Mouse (Mus musculus): ENCODE data around the gene Bag1. TPM values are rescaled to one million over a fixed set of nuclear protein-coding genes. Genes with fewer than 3 reads are reported as not detected.

Bag1 gene
- 182 and 191 TPM in 2 replicates for polyA plus RNA-seq (2015; fragmentation: Nextera tagmentation; extraction: Ambion mirVana)

DNA sequence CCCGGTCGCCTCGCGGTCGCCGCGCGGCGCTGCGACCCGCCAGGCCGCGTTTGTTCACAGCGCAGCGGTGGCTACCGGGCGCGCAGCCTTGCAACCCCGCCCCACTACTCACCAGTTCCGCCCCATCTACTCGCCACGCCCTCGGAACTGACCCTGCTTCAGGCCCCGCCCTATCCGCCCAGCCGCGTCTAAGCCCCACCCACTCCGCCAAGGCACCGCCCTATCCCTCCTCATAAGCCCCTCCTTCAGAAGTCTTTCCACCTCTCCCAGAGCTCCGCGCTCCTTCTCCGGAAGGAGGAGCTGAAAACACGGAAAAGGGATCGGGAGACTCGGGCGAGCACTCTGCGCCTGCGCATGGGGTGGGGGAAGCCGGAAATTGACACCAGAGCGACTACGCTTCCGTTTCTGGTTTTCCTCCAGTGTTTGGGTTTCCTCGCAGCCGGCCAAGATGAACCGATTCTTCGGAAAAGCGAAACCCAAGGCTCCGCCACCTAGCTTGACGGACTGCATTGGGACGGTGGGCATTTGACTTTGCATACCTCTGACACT lies at the start of gene Bag1, which contains the start of gene Chmp5:
Bag1 (minus strand) TSS at position 135 of the 549 bp plus-strand sequence.
Chmp5 (plus strand) TSS at position 248 of the 549 bp plus-strand sequence.
- H3K4me2 ChIP-seq (ENCODE audit: low read length), result peak within 1 kb of the TSS; percentile 91
- no peaks in the 10 kb centered on the region for H3K27me3 ChIP-seq (replicated peaks; ENCODE audit: control insufficient read depth, insufficient read depth, low read length)
- H3K9me3 ChIP-seq (ENCODE audit: control insufficient read depth, low read length), result no peaks in the 10 kb centered on the region
- under 1% methylated on average over 41 of the region's 50 CpGs for WGBS
- H3K27ac ChIP-seq (ENCODE audit: low read depth, low read length), result peak within 1 kb of the TSS; percentile 89
- H3K9ac ChIP-seq (ENCODE audit: low read depth, low read length), result peak within 1 kb of the TSS; percentile 92
- peak; percentile 99 for ATAC-seq
- H3K4me1 ChIP-seq (ENCODE audit: control insufficient read depth, insufficient read depth, low read depth, low read length), result peaks cover 20% of the 10 kb centered on the region
- H3K36me3 ChIP-seq (ENCODE audit: control insufficient read depth, insufficient read depth, low read length), result peaks cover 22% of the 10 kb centered on the region
- peak within 1 kb of the TSS; percentile 97 for H3K4me3 ChIP-seq (ENCODE audit: low read length)

DNA sequence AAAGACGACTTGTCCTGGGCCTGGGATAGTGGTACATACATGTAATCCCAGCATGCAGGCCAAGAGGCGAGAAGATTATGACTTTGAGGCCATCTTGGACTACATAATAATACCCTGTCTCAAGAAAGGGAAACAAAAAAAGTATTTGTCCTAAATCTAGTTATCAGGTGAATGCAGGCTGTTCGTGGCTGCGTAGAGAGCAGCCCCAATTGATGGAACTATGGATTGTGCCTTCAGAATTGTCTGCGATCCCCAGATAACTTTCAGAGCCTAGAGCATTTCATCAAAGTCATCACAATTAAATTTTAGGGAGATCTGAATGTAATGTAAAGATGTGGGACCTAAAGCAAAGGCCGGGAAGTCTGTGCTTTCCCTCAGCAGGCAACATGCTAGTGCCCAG lies 48.2 kb upstream of the Bag1 start:
- Histone ChIP-seq H3K4me2 (ENCODE audit: low read length) (no peak overlapping the region), H3K4me1 (ENCODE audit: control insufficient read depth, insufficient read depth, low read depth, low read length) (no peaks in the 10 kb centered on the region), H3K36me3 (ENCODE audit: control insufficient read depth, insufficient read depth, low read length) (peaks cover 67% of the 10 kb centered on the region), H3K27ac (ENCODE audit: low read depth, low read length) (no peak overlapping the region), H3K4me3 (ENCODE audit: low read length) (no peak overlapping the region), H3K9ac (ENCODE audit: low read depth, low read length) (no peak overlapping the region), H3K9me3 (ENCODE audit: control insufficient read depth, low read length) (no peaks in the 10 kb centered on the region), H3K27me3 (replicated peaks; ENCODE audit: control insufficient read depth, insufficient read depth, low read length) (no peaks in the 10 kb centered on the region)
- 96% methylated on average over 6 of the region's 6 CpGs for WGBS
- no peak for ATAC-seq

DNA sequence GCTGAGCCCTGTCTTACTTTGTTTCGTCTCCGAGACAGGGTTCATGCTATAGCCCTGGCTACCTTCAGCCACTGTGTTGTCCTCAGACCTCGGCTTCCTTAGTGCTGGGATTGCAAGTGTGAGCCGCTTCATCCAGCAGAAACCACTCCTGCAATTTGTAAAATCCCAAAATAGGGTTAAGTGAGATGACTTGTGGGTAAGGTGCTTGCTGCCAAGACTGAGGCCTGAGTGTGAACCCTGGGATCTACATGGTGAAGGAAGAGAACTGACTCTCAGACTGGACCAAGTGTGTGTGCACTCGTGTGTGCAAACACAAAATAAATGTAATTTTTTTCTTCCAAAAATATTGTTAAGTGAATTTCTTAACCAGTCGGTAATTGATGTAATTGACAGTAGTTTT lies 41.5 kb upstream of the Bag1 start:
- no peak for ATAC-seq
- Histone ChIP-seq H3K9ac (ENCODE audit: low read depth, low read length) (no peak overlapping the region), H3K4me3 (ENCODE audit: low read length) (no peak overlapping the region), H3K4me2 (ENCODE audit: low read length) (no peak overlapping the region), H3K9me3 (ENCODE audit: control insufficient read depth, low read length) (no peaks in the 10 kb centered on the region), H3K27ac (ENCODE audit: low read depth, low read length) (no peak overlapping the region), H3K27me3 (replicated peaks; ENCODE audit: control insufficient read depth, insufficient read depth, low read length) (no peaks in the 10 kb centered on the region), H3K4me1 (ENCODE audit: control insufficient read depth, insufficient read depth, low read depth, low read length) (no peaks in the 10 kb centered on the region), H3K36me3 (ENCODE audit: control insufficient read depth, insufficient read depth, low read length) (peaks cover 72% of the 10 kb centered on the region)
- 87% methylated on average over 6 of the region's 6 CpGs for WGBS

DNA sequence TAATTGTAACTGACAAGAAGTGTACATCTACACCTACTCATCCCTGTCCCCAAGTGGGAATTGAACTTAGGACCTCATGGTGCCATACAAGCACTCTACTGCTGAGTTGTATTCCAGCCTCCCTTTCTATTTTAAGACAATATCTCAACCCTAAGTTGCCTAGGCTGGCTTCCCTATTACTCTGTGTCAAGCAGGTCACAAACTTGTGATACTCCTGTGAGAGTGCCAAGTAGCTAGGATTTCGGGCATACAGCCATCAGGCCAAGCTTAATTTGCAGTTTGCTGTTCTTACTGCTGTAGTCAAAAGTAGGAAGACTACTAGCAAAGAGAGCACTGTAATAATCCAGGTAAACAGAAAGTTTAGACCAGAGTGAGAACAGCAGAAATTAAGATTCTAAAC lies 35.6 kb upstream of the Bag1 start:
- H3K4me3 ChIP-seq (ENCODE audit: low read length), result no peak overlapping the region
- no peak for ATAC-seq
- H3K9ac ChIP-seq (ENCODE audit: low read depth, low read length), result no peak overlapping the region
- H3K4me2 ChIP-seq (ENCODE audit: low read length), result no peak overlapping the region
- H3K36me3 ChIP-seq (ENCODE audit: control insufficient read depth, insufficient read depth, low read length), result peaks cover 32% of the 10 kb centered on the region
- no peaks in the 10 kb centered on the region for H3K4me1 ChIP-seq (ENCODE audit: control insufficient read depth, insufficient read depth, low read depth, low read length)
- WGBS, result 95% methylated on average over 1 of the region's 1 CpGs
- H3K27me3 ChIP-seq (replicated peaks; ENCODE audit: control insufficient read depth, insufficient read depth, low read length), result no peaks in the 10 kb centered on the region
- no peaks in the 10 kb centered on the region for H3K9me3 ChIP-seq (ENCODE audit: control insufficient read depth, low read length)
- no peak overlapping the region for H3K27ac ChIP-seq (ENCODE audit: low read depth, low read length)

DNA sequence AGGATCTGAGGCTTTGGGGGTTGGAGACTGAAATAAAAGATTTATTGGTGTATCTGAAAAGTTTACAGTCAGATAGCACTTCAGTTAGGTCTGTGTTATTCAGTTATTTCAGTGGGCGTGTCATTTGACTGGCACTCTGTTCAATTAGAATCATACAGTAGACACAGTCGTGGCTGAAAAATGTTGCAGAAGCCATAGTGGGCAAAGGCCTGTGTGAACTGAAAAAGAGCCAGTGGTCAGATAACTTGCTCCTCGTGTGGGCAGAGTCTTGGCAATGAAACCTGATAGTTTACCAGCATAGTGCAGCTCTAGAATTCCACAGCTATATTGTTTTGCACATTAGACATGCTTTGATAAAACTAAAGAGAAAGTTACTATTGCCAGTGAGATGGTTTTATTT lies 34.4 kb upstream of the Bag1 start:
- 81% methylated on average over 3 of the region's 3 CpGs for WGBS
- Histone ChIP-seq H3K4me2 (ENCODE audit: low read length) (no peak overlapping the region), H3K4me1 (ENCODE audit: control insufficient read depth, insufficient read depth, low read depth, low read length) (no peaks in the 10 kb centered on the region), H3K9ac (ENCODE audit: low read depth, low read length) (no peak overlapping the region), H3K27ac (ENCODE audit: low read depth, low read length) (no peak overlapping the region), H3K9me3 (ENCODE audit: control insufficient read depth, low read length) (no peaks in the 10 kb centered on the region), H3K4me3 (ENCODE audit: low read length) (no peak overlapping the region), H3K36me3 (ENCODE audit: control insufficient read depth, insufficient read depth, low read length) (peaks cover 25% of the 10 kb centered on the region), H3K27me3 (replicated peaks; ENCODE audit: control insufficient read depth, insufficient read depth, low read length) (no peaks in the 10 kb centered on the region)
- no peak for ATAC-seq

DNA sequence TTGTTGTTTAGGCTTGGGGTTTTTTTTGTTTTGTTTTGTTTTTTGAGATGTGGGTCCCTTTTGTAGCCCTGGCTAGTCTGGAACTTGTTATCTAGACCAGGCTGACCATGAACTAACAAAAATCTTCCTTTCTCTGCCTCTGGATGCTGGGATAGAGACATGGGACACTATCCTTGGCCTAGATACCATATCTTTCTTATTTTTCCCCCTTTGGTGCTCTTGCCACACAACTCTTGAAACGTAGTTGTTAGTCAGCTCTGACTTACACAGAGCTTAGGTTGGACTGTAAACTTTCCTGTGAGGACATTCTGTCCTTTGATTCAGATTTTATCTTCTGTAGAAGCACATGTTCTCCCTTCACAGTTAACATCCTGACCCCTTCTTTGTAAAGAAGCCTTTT lies 31.3 kb upstream of the Bag1 start:
- no peak for ATAC-seq
- 96% methylated on average over 1 of the region's 1 CpGs for WGBS
- Histone ChIP-seq H3K27me3 (replicated peaks; ENCODE audit: control insufficient read depth, insufficient read depth, low read length) (no peaks in the 10 kb centered on the region), H3K4me1 (ENCODE audit: control insufficient read depth, insufficient read depth, low read depth, low read length) (no peaks in the 10 kb centered on the region), H3K4me3 (ENCODE audit: low read length) (no peak overlapping the region), H3K9ac (ENCODE audit: low read depth, low read length) (no peak overlapping the region), H3K9me3 (ENCODE audit: control insufficient read depth, low read length) (no peaks in the 10 kb centered on the region), H3K4me2 (ENCODE audit: low read length) (no peak overlapping the region), H3K36me3 (ENCODE audit: control insufficient read depth, insufficient read depth, low read length) (peaks cover 7% of the 10 kb centered on the region), H3K27ac (ENCODE audit: low read depth, low read length) (no peak overlapping the region)

DNA sequence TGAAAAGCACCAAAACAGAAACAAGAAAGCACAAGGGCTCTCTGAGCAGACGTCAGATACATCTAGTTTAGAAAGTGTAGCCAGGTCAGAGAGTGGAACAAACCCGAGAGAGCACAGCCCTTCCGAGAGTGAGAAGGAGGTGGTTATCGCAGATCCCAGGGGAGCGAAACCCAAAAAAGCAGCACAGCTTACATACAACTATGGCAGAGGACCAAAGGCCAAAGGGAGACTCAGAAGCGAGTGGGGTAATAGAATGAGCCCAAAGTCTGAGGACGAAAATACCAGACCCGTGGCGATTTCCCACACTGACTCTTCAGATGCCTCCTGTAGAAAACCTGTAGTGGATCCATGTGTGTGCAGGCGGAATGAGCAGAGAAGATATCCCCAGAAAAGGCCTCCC lies 28.6 kb upstream of the Bag1 start:
- H3K9me3 ChIP-seq (ENCODE audit: control insufficient read depth, low read length), result no peaks in the 10 kb centered on the region
- no peak overlapping the region for H3K4me3 ChIP-seq (ENCODE audit: low read length)
- no peak overlapping the region for H3K9ac ChIP-seq (ENCODE audit: low read depth, low read length)
- no peaks in the 10 kb centered on the region for H3K27me3 ChIP-seq (replicated peaks; ENCODE audit: control insufficient read depth, insufficient read depth, low read length)
- peaks cover 11% of the 10 kb centered on the region for H3K4me1 ChIP-seq (ENCODE audit: control insufficient read depth, insufficient read depth, low read depth, low read length)
- H3K27ac ChIP-seq (ENCODE audit: low read depth, low read length), result no peak overlapping the region
- H3K4me2 ChIP-seq (ENCODE audit: low read length), result no peak overlapping the region
- peaks cover 7% of the 10 kb centered on the region; the same call in 1 of the 2 replicates for H3K36me3 ChIP-seq (ENCODE audit: control insufficient read depth, insufficient read depth, low read length)
- ATAC-seq, result no peak
- 92% methylated on average over 10 of the region's 10 CpGs for WGBS

DNA sequence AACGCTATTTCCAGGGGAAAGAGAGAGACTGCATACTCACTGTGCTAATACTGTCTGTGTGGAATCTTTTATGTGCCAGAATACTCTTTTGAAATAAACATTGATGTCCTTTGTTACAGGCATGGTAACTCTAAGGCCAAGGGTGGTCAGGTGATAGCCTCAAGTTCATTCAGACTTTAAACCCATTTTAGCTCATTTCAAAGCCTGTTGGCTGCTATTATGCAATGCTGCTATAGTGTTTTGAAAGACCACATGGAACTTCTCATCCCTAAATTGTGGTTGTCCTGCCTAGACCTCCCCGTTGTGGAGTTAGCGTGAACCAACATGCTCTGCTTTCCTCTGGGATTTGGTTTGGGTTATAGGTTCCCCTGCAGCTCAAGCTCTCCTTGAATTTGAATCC lies 27.6 kb upstream of the Bag1 start:
- no peak for ATAC-seq
- Histone ChIP-seq H3K9ac (ENCODE audit: low read depth, low read length) (no peak overlapping the region), H3K4me2 (ENCODE audit: low read length) (no peak overlapping the region), H3K4me1 (ENCODE audit: control insufficient read depth, insufficient read depth, low read depth, low read length) (peaks cover 11% of the 10 kb centered on the region), H3K9me3 (ENCODE audit: control insufficient read depth, low read length) (no peaks in the 10 kb centered on the region), H3K4me3 (ENCODE audit: low read length) (no peak overlapping the region), H3K27ac (ENCODE audit: low read depth, low read length) (no peak overlapping the region), H3K36me3 (ENCODE audit: control insufficient read depth, insufficient read depth, low read length) (peaks cover 7% of the 10 kb centered on the region; the same call in 1 of the 2 replicates), H3K27me3 (replicated peaks; ENCODE audit: control insufficient read depth, insufficient read depth, low read length) (no peaks in the 10 kb centered on the region)
- 96% methylated on average over 3 of the region's 3 CpGs for WGBS

DNA sequence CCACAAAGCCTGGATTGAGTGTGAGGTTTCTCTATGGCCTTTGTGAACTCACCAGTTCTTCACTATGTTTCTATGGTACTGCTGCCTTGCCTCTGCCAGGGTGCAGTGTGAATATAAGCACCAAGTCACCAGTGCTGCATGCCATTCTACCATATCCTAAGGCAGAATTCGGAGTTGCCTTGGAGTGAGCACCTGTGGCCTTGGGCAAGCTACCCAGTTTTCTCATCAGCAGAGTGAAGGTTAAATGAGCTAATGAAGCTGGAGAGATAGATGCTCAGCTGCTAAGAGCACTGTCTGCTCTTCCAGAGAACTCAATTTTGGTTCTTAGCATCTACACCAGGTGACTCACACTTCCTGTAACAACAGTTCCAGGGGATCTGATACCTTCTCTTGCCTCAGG lies 25.9 kb upstream of the Bag1 start:
- no peak for ATAC-seq
- peaks cover 17% of the 10 kb centered on the region for H3K4me1 ChIP-seq (ENCODE audit: control insufficient read depth, insufficient read depth, low read depth, low read length)
- no peak overlapping the region for H3K9ac ChIP-seq (ENCODE audit: low read depth, low read length)
- 91% methylated on average over 1 of the region's 1 CpGs for WGBS
- no peak overlapping the region for H3K27ac ChIP-seq (ENCODE audit: low read depth, low read length)
- H3K4me3 ChIP-seq (ENCODE audit: low read length), result no peak overlapping the region
- H3K9me3 ChIP-seq (ENCODE audit: control insufficient read depth, low read length), result no peaks in the 10 kb centered on the region
- H3K4me2 ChIP-seq (ENCODE audit: low read length), result no peak overlapping the region
- no peaks in the 10 kb centered on the region for H3K27me3 ChIP-seq (replicated peaks; ENCODE audit: control insufficient read depth, insufficient read depth, low read length)
- peaks cover 5% of the 10 kb centered on the region; the same call in 1 of the 2 replicates for H3K36me3 ChIP-seq (ENCODE audit: control insufficient read depth, insufficient read depth, low read length)
